Mouse (Mus musculus) thymus, postnatal 25 days (tissue): ENCODE results near the gene Fndc8.

ENCODE experiments used
- DNase-seq: peaks from one replicate; pipeline ENCODE4 v3.0.0; 2022

Gene Fndc8

GRCm38 (mm10) chr11:82870173-82871030, 21.5 kb upstream of the Fndc8 start:
- no peak for DNase-seq

DNA sequence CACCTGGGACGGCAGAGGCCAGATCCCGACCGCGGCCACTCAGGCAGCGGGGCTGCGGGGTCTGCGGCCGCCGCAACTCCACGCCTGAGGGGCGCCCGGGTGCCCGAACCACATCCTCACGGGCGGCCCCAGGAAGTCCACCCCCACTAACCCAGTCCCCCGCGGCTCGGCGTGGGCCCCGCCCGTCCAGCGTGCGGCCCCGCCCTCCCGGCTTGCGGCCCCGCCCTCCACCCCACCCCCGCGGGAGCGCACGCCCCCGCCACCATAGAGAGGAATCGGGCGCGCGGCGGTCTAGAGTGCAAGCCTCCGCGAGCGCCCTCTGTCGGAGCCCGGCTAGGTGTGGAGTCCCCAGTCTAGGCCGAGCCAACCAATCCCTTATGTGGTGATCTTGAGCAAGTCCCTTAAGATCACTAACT, 20.9 kb upstream of the Fndc8 start, which contains the start of gene Rffl:
Rffl (minus strand) TSS at position 180 of the 416 bp plus-strand sequence.
- DNase-seq, result peak; percentile 95

DNA sequence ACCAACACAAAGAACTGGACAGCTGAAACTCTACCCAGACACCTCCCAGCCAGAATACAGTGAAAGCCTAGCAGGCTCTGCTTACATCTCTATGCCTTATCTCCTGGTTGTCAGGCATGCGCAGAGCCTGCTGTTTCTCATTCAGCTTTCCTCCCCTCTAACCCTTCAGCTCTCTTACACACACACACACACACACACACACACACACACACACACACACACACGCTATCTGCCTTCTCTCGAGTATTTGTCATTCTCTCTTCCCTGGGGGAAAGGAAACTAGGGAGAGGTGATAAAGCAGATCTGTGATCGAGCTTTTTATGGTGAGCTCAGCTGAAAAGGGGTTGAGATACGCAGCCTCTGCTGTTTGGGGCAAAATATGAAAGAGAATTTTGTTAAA, 17.0 kb upstream of the Fndc8 start:
- DNase-seq, result no peak

DNA sequence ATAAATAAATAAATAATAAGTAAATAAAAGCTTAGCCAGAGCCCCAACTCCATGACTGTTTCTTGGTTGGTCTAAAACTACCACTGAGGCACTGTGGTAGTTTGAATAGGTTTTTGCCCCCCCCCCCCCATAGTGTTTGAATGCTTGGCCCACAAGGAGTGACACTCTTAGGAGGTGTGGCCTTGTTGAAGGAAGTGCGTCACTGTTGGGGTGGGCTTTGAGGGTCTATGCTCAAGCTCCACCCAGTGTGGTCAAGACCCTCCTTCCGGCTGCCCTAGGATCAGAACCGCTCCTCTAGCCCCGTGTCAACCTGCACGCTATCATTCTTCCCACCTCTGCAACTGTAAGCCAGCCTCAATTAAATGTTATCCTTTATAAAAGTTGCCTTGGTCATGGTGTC, 16.3 kb upstream of the Fndc8 start:
- DNase-seq, result no peak

DNA sequence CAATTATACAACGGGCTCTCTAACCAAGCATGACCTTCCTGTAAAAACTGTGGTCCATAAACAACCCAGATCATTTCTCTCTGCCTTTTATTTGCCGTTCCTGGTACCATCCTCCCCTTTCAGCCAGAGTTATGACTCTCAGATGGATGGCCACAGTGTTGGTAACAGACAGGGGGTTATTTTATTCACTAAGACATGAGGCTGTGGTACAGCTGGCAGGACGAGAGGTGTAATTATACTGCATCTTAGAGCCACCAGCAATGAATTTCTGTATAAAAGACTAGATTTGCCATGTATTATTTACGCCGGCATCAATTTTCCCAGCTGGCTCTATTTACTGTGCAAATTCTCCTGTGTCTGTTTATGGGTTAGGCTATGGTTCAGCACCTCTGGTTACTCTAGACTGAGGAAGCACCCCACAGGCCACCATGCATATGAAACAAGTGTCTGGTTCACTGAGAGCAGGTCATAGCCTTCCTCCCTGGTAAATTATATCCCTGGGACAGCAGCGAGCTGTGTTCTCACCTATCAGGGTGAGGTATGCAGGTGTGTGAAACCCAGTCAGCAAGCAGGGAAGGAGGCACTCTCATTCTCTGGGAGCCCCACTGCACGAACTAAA, 14.1 kb upstream of the Fndc8 start:
- DNase-seq, result no peak

DNA sequence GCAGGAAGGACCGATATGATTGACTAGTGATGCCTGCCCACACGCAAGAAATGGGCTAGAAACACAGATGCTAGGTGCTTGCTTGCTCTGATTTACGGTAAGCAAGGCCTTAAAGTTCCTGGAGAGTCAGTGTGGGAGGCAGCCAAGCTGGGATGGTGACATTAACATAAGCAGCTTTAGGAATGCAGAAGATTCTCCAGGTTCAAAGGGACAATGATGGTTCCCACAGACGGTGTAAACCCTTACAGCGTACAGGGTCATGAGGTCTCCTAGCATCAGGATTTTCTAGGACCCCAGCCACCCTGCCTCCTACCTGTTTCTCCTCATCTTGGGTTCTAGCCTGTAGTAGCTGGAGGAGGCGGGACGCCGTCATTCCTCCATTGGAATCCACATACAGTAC, 8.7 kb upstream of the Fndc8 start:
- no peak for DNase-seq

DNA sequence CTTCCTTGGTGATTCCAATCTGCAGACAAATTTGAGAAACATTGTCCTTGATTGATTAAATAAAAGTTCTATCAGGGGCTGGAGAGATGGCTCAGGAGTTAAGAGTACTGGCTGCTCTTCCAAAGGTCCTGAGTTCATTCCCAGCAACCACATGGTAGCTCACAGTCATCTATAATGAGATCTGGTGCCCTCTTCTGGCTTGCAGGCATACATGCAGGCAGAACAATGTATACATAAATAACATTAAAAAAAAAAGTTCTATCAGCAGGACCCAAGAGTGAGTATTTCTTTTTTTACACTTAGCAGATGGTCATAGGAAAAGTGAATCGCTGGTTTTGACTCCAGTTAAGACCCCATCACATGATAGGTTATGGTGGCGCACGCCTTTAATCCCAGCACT, 5.4 kb upstream of the Fndc8 start:
- no peak for DNase-seq

- no peak for DNase-seq
Observed at GRCm38 (mm10) chr11:82888491-82888946, 3.4 kb upstream of the Fndc8 start.

GRCm38 (mm10) chr11:82889524-82890341, 2.2 kb upstream of the Fndc8 start:
- DNase-seq, result no peak

DNA sequence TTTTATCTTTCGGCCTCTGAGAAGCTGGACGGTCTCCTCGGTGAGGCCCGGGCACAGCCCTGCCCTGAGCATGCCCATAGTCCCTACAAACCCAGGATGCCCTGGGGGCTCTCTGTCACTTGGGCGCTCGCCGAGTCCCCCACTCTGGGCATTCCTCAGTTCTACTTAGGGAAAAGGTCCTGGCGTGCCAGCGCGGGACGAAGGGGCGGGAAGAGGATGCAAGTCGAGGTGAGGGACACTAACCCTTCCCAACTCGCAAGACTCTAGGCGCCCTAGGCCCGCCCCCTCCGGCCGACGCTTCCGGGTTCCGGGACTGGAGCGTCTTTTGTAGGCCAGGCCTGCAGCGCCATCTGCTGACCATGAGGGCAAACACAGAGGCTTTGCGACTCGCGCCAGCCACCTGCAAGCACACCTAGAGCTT, 1.6 kb upstream of the Fndc8 start, which contains the start of gene Rad51d:
Rad51d (minus strand) TSS at position 273 of the 421 bp plus-strand sequence.
- DNase-seq, result peak; percentile 97

DNA sequence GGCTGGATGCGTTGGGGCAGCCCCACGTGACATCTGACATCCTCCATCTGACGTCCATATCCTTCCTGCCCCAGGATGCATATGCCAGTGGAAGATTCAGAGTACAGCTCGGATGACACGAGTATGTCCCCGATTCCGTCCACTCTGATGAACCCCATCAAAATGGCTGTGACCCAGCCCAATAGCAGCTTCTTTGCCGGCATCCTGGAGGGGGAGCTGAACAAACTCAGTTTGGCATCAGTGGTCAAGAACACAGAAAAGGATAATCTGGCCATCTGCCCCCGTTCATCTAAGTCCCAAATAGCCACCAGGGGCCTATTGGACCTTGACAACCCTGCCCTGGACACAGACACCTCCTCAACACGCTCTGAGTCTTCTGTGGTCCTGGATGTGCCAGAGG, 5.6 kb downstream of the Fndc8 start:
- no peak for DNase-seq

DNA sequence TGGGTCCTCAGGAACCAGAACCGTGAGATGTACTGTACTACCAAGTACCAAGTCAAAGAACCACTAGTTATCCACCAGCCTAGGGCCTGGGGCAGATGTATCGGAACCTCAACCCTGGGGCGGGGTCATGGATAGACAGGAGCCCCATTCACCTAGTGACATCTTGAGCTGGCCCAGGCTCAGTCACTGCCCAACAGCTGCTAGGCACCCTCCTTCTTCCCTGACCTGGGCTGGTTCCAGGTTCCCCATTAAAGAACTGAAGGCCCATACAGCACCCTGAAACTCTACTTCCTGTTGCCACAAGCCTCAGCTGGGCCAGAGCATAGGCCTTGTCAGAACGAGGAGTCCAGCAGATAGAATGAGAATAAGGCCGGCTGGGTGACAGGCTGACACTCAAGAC, 7.8 kb downstream of the Fndc8 start:
- no peak for DNase-seq

- no peak for DNase-seq
Observed at GRCm38 (mm10) chr11:82901606-82902310, 9.8 kb downstream of the Fndc8 start.

DNA sequence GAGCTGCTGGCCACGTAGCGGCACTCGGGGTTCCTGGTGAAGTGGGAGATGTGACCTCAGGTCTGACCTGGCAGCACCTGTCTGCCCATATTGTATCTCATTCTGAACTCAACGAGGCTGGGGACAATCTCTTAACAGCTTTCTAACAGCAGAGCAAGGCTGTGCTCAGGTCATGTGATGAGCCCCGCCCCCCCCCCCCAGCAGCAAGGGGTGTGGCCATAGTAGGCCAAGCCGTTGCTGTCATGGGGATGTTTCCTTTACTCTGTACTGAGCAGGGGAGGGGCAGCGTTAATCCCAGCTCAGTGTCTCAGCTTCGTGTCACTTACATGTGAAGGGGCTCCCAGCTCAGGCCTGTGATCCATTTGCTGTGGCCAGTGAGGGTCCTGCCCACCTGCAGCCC, 13.0 kb downstream of the Fndc8 start:
- DNase-seq, result no peak

DNA sequence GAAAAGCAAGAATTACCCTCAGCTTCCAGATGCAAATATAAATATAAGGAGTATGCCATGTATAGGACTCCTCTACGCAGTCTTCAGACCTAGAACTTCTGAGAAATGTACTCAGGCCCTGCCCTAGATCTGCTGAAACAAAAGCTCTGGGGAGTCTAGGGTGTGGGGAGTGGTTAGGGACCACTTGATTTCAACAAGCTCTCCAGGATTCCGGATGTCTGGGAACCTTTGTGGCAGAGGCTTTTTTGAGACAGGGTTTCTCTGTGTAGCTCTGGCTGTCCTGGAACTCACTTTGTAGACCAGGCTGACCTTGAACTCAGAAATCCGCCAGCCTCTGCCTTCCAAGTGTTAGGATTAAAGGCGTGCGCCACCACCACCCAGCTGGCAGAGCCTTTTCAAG, 13.9 kb downstream of the Fndc8 start:
- DNase-seq, result no peak

- peak; percentile 95 for DNase-seq
Observed at GRCm38 (mm10) chr11:82907651-82908607, 16.0 kb downstream of the Fndc8 start, which contains the start of gene Nle1. Gene Nle1 (minus strand): TSS chr11:82908411.

- DNase-seq, result peak; percentile 10
Observed at GRCm38 (mm10) chr11:82908608-82908989, 16.7 kb downstream of the Fndc8 start.

DNA sequence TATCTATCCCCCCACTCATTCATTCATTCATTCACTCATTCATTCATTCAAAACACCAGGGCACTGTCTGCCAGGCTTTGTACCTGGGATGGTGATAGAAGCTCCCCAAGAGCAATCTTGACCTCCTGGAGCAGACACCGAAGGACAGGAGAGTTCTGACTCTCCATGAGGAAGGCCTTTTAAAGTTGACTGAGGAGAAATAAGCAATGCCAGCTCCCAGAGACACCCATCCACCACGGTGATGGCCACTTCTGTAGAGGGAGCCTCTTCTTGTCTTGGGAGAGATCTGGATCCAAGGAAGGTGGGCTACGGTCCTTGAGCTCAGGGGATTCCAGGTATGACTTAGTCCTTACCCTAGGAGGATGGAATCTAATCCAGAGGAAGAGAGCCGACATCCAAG, 18.3 kb downstream of the Fndc8 start, which contains the start of gene Unc45b:
Unc45b (plus strand) TSS at position 301 of the 400 bp plus-strand sequence.
- no peak for DNase-seq

- no peak for DNase-seq
Observed at GRCm38 (mm10) chr11:82910679-82911389, 18.9 kb downstream of the Fndc8 start.

DNA sequence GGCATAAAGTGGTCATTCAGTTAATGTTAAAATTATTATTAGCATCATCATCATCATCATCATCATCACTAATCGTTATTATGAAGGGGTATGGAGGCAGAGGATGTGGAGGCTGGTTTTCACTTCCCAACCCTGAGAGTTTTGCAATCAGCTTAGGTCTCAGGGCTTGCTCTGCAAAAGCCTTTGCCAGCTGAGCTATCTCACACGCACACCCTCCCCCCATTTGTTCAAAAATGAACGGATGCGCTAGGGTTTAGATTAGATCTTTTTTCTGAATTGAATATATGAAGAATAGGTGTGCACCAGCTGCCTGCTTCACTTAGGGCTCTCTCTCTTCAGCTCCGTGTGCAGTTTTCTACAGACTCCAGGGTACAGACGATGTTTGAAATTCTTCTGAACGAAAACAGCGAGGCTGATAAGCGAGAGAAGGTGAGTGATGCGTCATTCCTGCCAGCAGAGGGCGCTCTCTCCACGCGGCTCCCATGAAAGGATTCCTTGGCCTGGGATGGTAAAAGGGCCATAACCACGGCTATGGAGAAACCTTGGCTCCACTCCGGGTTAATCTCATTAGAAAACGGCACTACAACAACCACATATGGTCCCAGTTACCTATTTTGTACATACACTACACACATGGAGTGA, 22.9 kb downstream of the Fndc8 start:
- peak; percentile 79 for DNase-seq
